ENCODE assay signal across 8 mouse cellular contexts in the genomic region with DNA sequence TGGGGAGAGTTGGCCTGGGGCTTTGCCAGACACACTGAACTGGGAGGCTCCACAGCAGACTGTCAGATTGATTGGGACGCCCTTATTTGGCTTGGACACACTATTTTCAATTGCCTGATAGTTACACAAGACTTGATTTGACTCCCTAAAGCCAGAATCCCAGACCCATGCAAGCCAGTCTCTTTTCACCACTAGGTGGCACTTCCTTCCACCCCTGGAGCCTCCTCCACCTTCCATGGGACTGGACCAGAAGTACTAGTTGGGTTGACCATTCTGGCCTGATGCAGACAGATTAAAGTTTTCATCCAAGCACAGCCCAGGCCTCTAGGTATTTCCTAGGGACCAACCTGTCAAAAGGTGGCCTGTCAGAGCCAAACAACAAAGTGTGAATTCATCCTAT. TPM values are rescaled to one million over a fixed set of nuclear protein-coding genes. Genes with fewer than 3 reads are reported as not detected.
DNase-seq lines count a peak whose midpoint lies in the region; ATAC-seq and TF ChIP-seq lines count a peak whose summit lies in the region.

No protein-coding gene starts in this region.

- H3K27ac ChIP-seq in cortical plate, adult 2 months (ENCODE audit: insufficient read depth, low read length): no peak overlapping the region
- H3K27ac ChIP-seq in lung, embryonic 16.5 days (ENCODE audit: low read length): no peak overlapping the region

- DNase-seq in gastrocnemius, postnatal 14 days: peak; percentile 20
- no peak for DNase-seq in gastrocnemius, postnatal 10 days
- peak; percentile 6 for DNase-seq in ovary, postnatal 10 days (ENCODE audit: low spot score)
- DNase-seq in ovary, adult 18-20 months (ENCODE audit: low spot score): no peak
- DNase-seq in right cerebral cortex, postnatal 14 days: no peak

- H3K27me3 ChIP-seq in lung, embryonic 16.5 days (ENCODE audit: control insufficient read depth, insufficient read depth, low read depth, low read length): no peaks in the 10 kb centered on the region

- H3K9ac ChIP-seq in lung, embryonic 16.5 days (ENCODE audit: low read length): no peak overlapping the region

- H3K36me3 ChIP-seq in lung, embryonic 16.5 days (ENCODE audit: control insufficient read depth, insufficient read depth, low read length): 0 out of 2 replicates have a peak, but pooled peaks cover 2% of the 10 kb centered on the region

- intact Hi-C loops in gastrocnemius, postnatal 14 days (cut with DNase I; ENCODE audit: low total_unique reads): loop anchor here (10.0 kb wide), 1 partner anchor 751 kb away; no protein-coding TSS in a partner anchor

- WGBS in lung, embryonic 16.5 days: 42% methylated on average over 1 of the region's 1 CpGs

- no peak for TF ChIP-seq POLR2A in cortical plate, adult 2 months (IDR thresholded peaks at IDR 0.05; ENCODE audit: extremely low read depth, insufficient read depth, low read length)

- H3K4me2 ChIP-seq in lung, embryonic 16.5 days (ENCODE audit: low read depth, low read length): no peak overlapping the region

- peak; percentile 70 for ATAC-seq in lung, embryonic 16.5 days (ENCODE audit: low read depth)
- no peak for ATAC-seq in activated CD4-positive, CD25-positive, alpha-beta regulatory T cell, adult 4 months

- peak; percentile 69 for TF ChIP-seq CTCF in cortical plate, adult 2 months (IDR thresholded peaks at IDR 0.05; ENCODE audit: extremely low read depth, insufficient read depth, low read length)

- H3K4me3 ChIP-seq in cortical plate, adult 2 months (ENCODE audit: insufficient read depth, low read length): no peak overlapping the region
- H3K4me3 ChIP-seq in lung, embryonic 16.5 days (ENCODE audit: low read length): no peak overlapping the region

- no peaks in the 10 kb centered on the region for H3K4me1 ChIP-seq in cortical plate, adult 2 months (ENCODE audit: control insufficient read depth, insufficient read depth, low read length)
- no peaks in the 10 kb centered on the region for H3K4me1 ChIP-seq in lung, embryonic 16.5 days (replicated peaks; ENCODE audit: control insufficient read depth, insufficient read depth, low read length)

- no peaks in the 10 kb centered on the region for H3K9me3 ChIP-seq in lung, embryonic 16.5 days (ENCODE audit: control insufficient read depth, low read length)

RNA-seq across cellular contexts. Expression of a gene that starts 58.7 kb away (rescaled TPM):
- total RNA-seq in gastrocnemius, postnatal 14 days (2021): under 1 TPM in 1 of 2 experiments, not detected in 1; 0.08 TPM
- total RNA-seq in gastrocnemius, postnatal 10 days (2021): under 1 TPM; 0.14 to 0.16 TPM
- polyA plus RNA-seq in cortical plate, adult 2 months (2012; rRNA removed): 0.38 and 1.5 TPM in 2 replicates
- 15.7 and 16.4 TPM in 2 replicates for polyA plus RNA-seq in lung, embryonic 16.5 days (2015; fragmentation: Nextera tagmentation; extraction: Ambion mirVana)
- not detected for polyA plus RNA-seq in activated CD4-positive, CD25-positive, alpha-beta regulatory T cell, adult 4 months (2017; shearing (Covaris generic))

Comparison
In these comparisons a context has a peak if more than half of its experiments do, and no peak if none do; other contexts are left out.
1. DNase-seq: peak in gastrocnemius, postnatal 14 days (single experiment) and ovary, postnatal 10 days (single experiment); none in gastrocnemius, postnatal 10 days (single experiment), ovary, adult 18-20 months (single experiment) and right cerebral cortex, postnatal 14 days (single experiment).